Mouse (Mus musculus) olfactory bulb, adult 2 months (tissue): ENCODE measurements around the gene Ntm.

Experiments
- CTCF ChIP-seq: fragments of 200-500 bp; IDR thresholded peaks from 2 replicates; pipeline ENCODE4 v1.5.1; 2012; ENCODE audit warnings: low read depth, mild to moderate bottlenecking, low read length, moderate library complexity; ENCODE audit not compliant: insufficient read depth
- POLR2A ChIP-seq: fragments of 200-500 bp; IDR thresholded peaks from 2 replicates; pipeline ENCODE4 v1.6.1; 2012; ENCODE audit warnings: mild to moderate bottlenecking, low read depth, low read length, moderate library complexity; ENCODE audit not compliant: insufficient read depth

DNA sequence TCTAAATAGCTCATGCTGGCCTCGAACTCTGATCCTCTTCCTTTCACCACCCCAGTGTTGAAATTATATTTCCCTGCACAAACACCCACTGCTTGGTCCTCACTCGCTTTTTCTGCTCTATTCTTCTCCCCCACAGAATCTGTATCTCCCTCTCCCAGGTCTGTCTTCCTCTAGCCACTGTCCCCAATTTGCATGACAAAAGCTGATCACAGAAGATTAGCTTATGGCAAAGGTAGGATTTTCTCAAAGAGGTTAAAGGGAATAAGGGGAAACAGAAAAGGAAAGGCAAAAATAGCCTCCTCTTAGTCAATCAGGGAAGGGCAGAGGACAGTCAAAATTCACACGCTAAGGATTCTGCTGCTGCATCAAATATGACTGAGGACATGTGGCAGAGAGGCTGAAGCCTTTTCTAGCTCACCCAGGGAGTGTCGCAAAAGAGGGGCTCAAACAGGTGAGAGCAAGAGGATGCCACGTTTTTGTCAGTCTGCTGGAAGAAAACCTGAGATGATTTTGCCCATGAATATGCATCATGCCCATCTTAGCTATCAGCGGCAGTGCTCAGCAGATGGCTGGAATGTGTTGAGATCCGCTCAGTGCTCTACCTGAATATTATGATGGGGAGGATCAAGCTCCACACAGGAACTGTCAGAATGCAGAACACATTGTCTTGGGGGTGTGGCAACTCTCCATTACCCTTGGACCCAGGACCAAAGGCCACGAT, 114.0 kb downstream of the Ntm start:
- TF ChIP-seq CTCF: no peak
- no peak for TF ChIP-seq POLR2A
